Mouse (Mus musculus) erythroblast, embryonic 14.5 days (primary cell): Measurements from ENCODE around the gene Sycp2l.

Source experiments
- GATA1 ChIP-seq: IDR thresholded peaks from 2 replicates; pipeline ENCODE4 v1.6.1; 2012; ENCODE audit warnings: low read length, inconsistent platforms, mixed read lengths
- TAL1 ChIP-seq: IDR thresholded peaks from 3 replicates; pipeline ENCODE4 v1.6.1; 2012; ENCODE audit warnings: low read length, inconsistent platforms, mixed read lengths

DNA sequence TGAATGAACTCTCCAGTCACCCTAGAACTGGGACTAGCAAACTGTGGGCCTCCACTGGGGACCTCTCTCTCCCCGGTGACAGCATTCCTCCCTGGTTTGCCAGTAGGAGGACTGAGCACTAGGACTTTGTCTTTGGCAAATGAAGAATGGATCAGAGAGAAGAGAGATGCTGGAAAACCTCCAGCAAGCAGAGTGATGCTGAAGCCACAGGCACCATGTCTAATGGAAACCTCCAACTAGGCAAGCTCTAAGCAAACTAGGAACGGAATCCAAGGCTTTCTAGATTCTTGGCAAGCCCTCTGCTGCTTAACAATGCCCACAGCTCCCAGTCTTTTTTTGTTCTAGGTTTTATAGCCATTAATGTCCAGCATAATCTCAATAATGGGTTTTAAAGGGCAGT, 86.8 kb downstream of the Sycp2l start:
- TF ChIP-seq GATA1 (no peak), TAL1 (no peak)
